ENCODE assay signal across 8 mouse cellular contexts in the genomic region with DNA sequence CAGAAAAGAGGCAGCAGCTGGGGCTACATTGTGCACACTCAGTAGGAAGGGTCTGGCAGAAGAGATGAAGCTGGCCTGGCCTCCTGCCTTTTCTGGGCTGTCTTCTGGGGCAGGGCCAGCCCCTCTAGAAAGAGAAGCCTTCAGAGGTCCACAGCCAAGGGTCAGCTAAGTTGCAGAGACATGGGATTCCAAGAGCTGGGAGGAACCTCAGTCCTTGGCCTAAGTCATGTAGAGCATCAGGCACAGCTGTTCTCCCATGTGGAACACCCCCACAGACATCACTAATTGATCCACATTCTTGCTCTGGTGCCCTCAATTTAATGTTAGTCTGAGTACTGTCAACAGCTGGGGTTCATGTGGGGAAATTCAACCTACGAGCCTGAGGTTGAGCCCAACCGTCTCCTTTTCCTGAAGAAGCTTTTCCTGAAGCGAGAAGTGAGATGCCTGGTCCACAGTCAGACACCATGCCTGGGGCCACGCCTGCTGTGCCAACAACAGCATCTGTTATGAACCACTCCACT. TPM values are rescaled to one million over a fixed set of nuclear protein-coding genes. Genes with fewer than 3 reads are reported as not detected.
A peak's percentile ranks its signal among the peaks of the same experiment; 100 is the strongest.
DNase-seq lines count a peak whose midpoint lies in the region; ATAC-seq and TF ChIP-seq lines count a peak whose summit lies in the region.

No protein-coding gene starts in this region.

- ATAC-seq in liver, postnatal 0 days = no peak

- H3K9me3 ChIP-seq in liver, postnatal 0 days (ENCODE audit: low read length) = no peaks in the 10 kb centered on the region

- peaks cover 21% of the 10 kb centered on the region for H3K4me1 ChIP-seq in bone marrow, adult 2 months (ENCODE audit: control insufficient read depth, insufficient read depth, low read length)
- H3K4me1 ChIP-seq in liver, postnatal 0 days (ENCODE audit: insufficient read depth) = peaks cover 68% of the 10 kb centered on the region

- TF ChIP-seq EP300 in liver, postnatal 0 days (IDR thresholded peaks at IDR 0.05; ENCODE audit: low read depth) = no peak

- peak overlapping the region; percentile 80 for H3K27ac ChIP-seq in bone marrow, adult 2 months (ENCODE audit: control insufficient read depth, insufficient read depth, low read depth, low read length, poor library complexity)
- peak overlapping the region; percentile 72 for H3K27ac ChIP-seq in liver, postnatal 0 days (ENCODE audit: low read depth)

- H3K36me3 ChIP-seq in liver, postnatal 0 days (replicated peaks; ENCODE audit: insufficient read depth, low read length) = 0 out of 2 replicates have a peak, but pooled peaks cover 2% of the 10 kb centered on the region

- peak; percentile 70 to 78 for DNase-seq in heart, adult 18-20 months
- DNase-seq in heart, adult 8-10 months (ENCODE audit: low spot score) = no peak
- DNase-seq in heart, postnatal 25 days (ENCODE audit: low spot score) = peak; percentile 62
- peak; percentile 16 for DNase-seq in liver, postnatal 0 days
- DNase-seq in B cell, adult 2 months = no peak
- no peak for DNase-seq in retina, postnatal 1 day
- DNase-seq in right cerebral cortex, postnatal 36 days (ENCODE audit: low spot score in 2 of 2) = no peak

- H3K4me3 ChIP-seq in bone marrow, adult 2 months (replicated peaks; ENCODE audit: control insufficient read depth, low read depth, low read length) = no peak overlapping the region
- no peak overlapping the region for H3K4me3 ChIP-seq in liver, postnatal 0 days (ENCODE audit: low read depth, low read length)

- intact Hi-C loops in heart, postnatal 25 days (cut with DNase I) = no loop called here

- TF ChIP-seq CTCF in bone marrow, adult 2 months (IDR thresholded peaks at IDR 0.05; ENCODE audit: control insufficient read depth, insufficient read depth, low read length) = no peak
- no peak for TF ChIP-seq CTCF in liver, postnatal 0 days (IDR thresholded peaks at IDR 0.05; ENCODE audit: low read depth)

- no peaks in the 10 kb centered on the region for H3K27me3 ChIP-seq in liver, postnatal 0 days (ENCODE audit: insufficient read depth, low read length)

- 40% methylated on average over 4 of the region's 4 CpGs for WGBS in bone marrow, adult 2 months
- WGBS in liver, postnatal 0 days (ENCODE audit: insufficient replicate concordance) = 46% methylated on average over 4 of the region's 4 CpGs

- TF ChIP-seq POLR2A in bone marrow, adult 2 months (IDR thresholded peaks at IDR 0.05; ENCODE audit: borderline replicate concordance, control insufficient read depth, low read depth, low read length) = no peak

- H3K4me2 ChIP-seq in liver, postnatal 0 days (ENCODE audit: low read depth, low read length) = peak overlapping the region; percentile 11; the same call in 1 of the 2 replicates

- H3K9ac ChIP-seq in liver, postnatal 0 days (replicated peaks) = peak overlapping the region; percentile 38

RNA-seq across cellular contexts. Expression of gene Rin3, which starts 20.0 kb away (rescaled TPM):
- total RNA-seq in heart, adult 18-20 months (2021) = 10 to 100 TPM; 28.3 to 29.5 TPM
- 10 to 100 TPM; 12.2 to 18.8 (median 17.0) TPM for total RNA-seq in heart, adult 8-10 months (2022)
- 35.3 and 102 TPM in 2 replicates for polyA plus RNA-seq in bone marrow, adult 2 months (2011; ENCODE audit: insufficient read depth, insufficient read length, low replicate concordance, missing spikeins)
- total RNA-seq in heart, postnatal 25 days (2021) = 10 to 100 TPM; 14.0 to 17.5 TPM
- 8.3 and 10.0 TPM in 2 replicates for polyA plus RNA-seq in liver, postnatal 0 days (2015; fragmentation: Nextera tagmentation; extraction: Ambion mirVana)

Comparison
In these comparisons a context has a peak if more than half of its experiments do, and no peak if none do; other contexts are left out.
1. DNase-seq: peak in heart, adult 18-20 months (2 of 2), heart, postnatal 25 days (single experiment) and liver, postnatal 0 days (single experiment); none in heart, adult 8-10 months (single experiment), B cell, adult 2 months (0 of 2), retina, postnatal 1 day (single experiment) and right cerebral cortex, postnatal 36 days (0 of 2).